Mouse (Mus musculus) lung, embryonic 15.5 days (tissue): ENCODE data around the gene Spc25. TPM values are rescaled to one million over a fixed set of nuclear protein-coding genes. Genes with fewer than 3 reads are reported as not detected.

Experiments
- ATAC-seq: fragments of 200-750 bp; cut with Nextera tagmentation; 2 replicates; pipeline ENCODE4 v1.8.0; 2017; ENCODE audit warnings: moderate number of reproducible peaks, borderline replicate concordance; ENCODE audit not compliant: low FRiP score, low TSS enrichment; ENCODE audit errors: extremely low read depth
- H3K27ac ChIP-seq: fragments of 300-500 bp; sonication (generic); 2 replicates; pipeline ENCODE4 v1.5.1; 2015; ENCODE audit warnings: moderate library complexity, mild to moderate bottlenecking, inconsistent platforms
- H3K27me3 ChIP-seq: fragments of 300-500 bp; sonication (generic); 2 replicates; pipeline ENCODE4 v1.6.1; 2015; ENCODE audit warnings: inconsistent platforms
- H3K36me3 ChIP-seq: fragments of 300-500 bp; sonication (generic); 2 replicates; pipeline ENCODE4 v1.6.1; 2015; ENCODE audit warnings: inconsistent platforms
- H3K4me1 ChIP-seq: fragments of 300-500 bp; sonication (generic); 2 replicates; pipeline ENCODE4 v1.6.1; 2015; ENCODE audit warnings: inconsistent platforms
- H3K4me2 ChIP-seq: fragments of 300-500 bp; sonication (generic); 2 replicates; pipeline ENCODE4 v1.6.1; 2015; ENCODE audit warnings: inconsistent platforms, mild to moderate bottlenecking, moderate library complexity
- H3K4me3 ChIP-seq: fragments of 300-500 bp; sonication (generic); 2 replicates; pipeline ENCODE4 v1.5.1; 2015; ENCODE audit warnings: mild to moderate bottlenecking, inconsistent platforms
- H3K9ac ChIP-seq: fragments of 300-500 bp; sonication (generic); 2 replicates; pipeline ENCODE4 v1.6.1; 2015; ENCODE audit warnings: inconsistent platforms
- H3K9me3 ChIP-seq: fragments of 300-500 bp; sonication (generic); 2 replicates; pipeline ENCODE4 v1.6.1; 2016; ENCODE audit warnings: inconsistent platforms
- WGBS: fragments of 180-500 bp; shearing (Covaris S2); methylation state at CpG from one replicate; pipeline ENCODE4 v1.1.7; 2015; 5-methylcytosine and 5-hydroxymethylcytosine counted together
- polyA plus RNA-seq: library from polyadenylated mRNA; unstranded; fragments of >200 nt; fragmentation: Nextera tagmentation; extraction: Ambion mirVana; gene quantifications from 2 replicates; pipeline ENCODE4 v1.2.1, GENCODE M21; 2015

The Spc25 gene
- polyA plus RNA-seq, 1 experiment from 2014 or later: 183 TPM

DNA sequence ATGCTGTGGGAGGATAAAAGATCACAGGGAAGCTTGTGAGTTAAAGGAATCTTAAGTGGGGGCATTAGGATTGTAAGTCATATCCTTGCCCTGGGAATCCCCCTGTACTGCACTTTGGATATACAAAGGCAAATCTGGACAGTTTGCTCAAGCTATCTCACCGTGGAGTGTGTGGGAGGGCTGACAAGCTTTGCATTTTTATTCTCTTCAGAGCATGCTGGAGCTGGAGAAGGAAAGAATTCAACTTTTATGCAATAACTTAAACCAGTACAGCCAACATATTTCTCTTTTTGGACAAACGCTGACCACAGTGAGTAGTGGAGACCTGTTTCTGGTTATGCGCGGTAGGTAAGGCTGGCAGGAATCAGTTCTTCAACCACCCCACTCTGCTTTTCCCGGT, 30.7 kb downstream of the Spc25 start:
- no peak overlapping the region for H3K27ac ChIP-seq
- 72% methylated on average over 5 of the region's 5 CpGs for WGBS

DNA sequence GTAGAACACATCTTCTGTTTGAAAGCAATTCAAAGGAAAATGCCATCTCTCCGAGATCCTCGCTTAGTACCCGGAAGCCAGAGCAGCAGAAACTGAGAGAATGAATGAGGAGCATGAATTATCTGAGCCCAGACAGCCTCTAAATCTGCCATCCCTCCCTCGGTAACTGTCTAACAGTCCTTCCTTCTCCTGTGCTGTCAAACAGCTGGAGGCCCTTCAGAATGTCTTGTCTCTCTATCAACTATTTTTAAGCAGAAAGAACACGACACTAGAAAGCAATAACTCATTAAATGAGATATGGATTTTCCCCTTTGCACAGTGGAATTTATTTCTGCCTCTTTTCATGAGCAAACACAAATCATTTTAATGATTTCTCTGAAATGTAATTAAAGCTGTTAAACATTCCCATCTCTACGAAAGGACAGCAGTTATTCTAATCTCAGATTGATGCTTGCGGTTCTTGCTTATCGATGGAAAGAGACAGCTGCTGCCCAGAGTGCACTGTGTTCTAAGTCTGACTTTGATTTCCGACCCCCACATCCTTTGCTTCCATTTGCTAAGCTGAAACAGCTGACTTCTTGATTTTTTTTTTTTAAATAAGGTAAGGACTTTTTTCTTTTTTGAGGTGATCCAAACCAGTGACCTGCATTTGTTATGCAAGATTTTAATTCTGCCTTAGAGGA, 35.5 kb downstream of the Spc25 start:
- Histone ChIP-seq H3K9ac (no peak overlapping the region), H3K4me1 (no peaks in the 10 kb centered on the region), H3K9me3 (no peaks in the 10 kb centered on the region), H3K36me3 (no peaks in the 10 kb centered on the region), H3K4me2 (no peak overlapping the region), H3K27me3 (no peaks in the 10 kb centered on the region), H3K4me3 (no peak overlapping the region), H3K27ac (no peak overlapping the region)
- 42% methylated on average over 9 of the region's 9 CpGs for WGBS
- no peak for ATAC-seq

More for the DNA sequence above, 30.7 kb downstream of the Spc25 start:
- ATAC-seq: no peak
- Histone ChIP-seq H3K9me3 (no peaks in the 10 kb centered on the region), H3K9ac (no peak overlapping the region), H3K36me3 (no peaks in the 10 kb centered on the region), H3K27me3 (no peaks in the 10 kb centered on the region), H3K4me3 (no peak overlapping the region), H3K4me1 (no peaks in the 10 kb centered on the region), H3K4me2 (no peak overlapping the region)

DNA sequence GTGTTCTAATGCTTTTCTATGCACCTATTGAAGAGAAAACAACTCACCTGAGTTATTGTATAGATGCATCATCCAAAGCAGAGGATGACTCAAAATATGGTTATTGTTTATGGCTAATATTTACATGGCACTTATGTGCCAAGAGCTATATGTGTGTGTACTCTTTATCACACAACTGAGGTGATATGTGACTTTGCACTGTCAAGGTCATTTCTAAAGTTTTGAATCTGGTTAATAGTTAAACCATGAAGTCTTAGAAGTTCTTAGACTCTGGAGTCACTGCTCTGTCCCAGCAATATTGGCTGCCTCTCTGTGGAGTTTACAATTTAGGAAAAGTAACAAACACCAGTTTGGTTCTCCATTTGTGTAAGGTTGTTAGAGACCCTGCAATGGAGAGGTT, 47.1 kb downstream of the Spc25 start:
- Histone ChIP-seq H3K27me3 (no peaks in the 10 kb centered on the region), H3K27ac (no peak overlapping the region), H3K4me3 (no peak overlapping the region), H3K36me3 (no peaks in the 10 kb centered on the region), H3K4me2 (no peak overlapping the region), H3K9ac (no peak overlapping the region), H3K9me3 (no peaks in the 10 kb centered on the region), H3K4me1 (0 out of 2 replicates have a peak, but pooled peaks cover 6% of the 10 kb centered on the region)
- no peak for ATAC-seq

DNA sequence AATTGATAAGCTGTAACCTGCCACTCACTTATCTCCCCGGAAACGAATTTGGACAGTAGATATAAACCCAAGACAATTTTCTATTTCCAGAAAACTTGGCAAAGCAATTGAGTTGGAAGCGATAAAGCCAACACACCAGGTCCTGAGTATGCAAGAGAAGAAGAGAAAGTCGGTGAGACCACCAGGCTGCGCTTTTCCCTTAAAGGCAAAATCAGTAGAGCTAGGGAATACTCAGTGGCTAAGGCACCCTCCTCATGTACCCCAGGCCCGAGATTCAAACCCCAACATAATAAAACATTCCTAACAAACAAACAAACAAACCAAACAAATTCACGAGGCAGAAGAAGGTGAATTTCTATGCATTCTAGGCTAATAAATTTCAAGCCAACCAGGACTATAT, 49.7 kb downstream of the Spc25 start:
- no peak for ATAC-seq
- H3K9me3 ChIP-seq: no peaks in the 10 kb centered on the region
- no peak overlapping the region for H3K4me2 ChIP-seq
- 50% methylated on average over 7 of the region's 7 CpGs for WGBS
- H3K36me3 ChIP-seq: no peaks in the 10 kb centered on the region
- no peak overlapping the region for H3K27ac ChIP-seq
- H3K4me3 ChIP-seq: no peak overlapping the region
- H3K9ac ChIP-seq: no peak overlapping the region
- 0 out of 2 replicates have a peak, but pooled peaks cover 6% of the 10 kb centered on the region for H3K4me1 ChIP-seq
- no peaks in the 10 kb centered on the region for H3K27me3 ChIP-seq

DNA sequence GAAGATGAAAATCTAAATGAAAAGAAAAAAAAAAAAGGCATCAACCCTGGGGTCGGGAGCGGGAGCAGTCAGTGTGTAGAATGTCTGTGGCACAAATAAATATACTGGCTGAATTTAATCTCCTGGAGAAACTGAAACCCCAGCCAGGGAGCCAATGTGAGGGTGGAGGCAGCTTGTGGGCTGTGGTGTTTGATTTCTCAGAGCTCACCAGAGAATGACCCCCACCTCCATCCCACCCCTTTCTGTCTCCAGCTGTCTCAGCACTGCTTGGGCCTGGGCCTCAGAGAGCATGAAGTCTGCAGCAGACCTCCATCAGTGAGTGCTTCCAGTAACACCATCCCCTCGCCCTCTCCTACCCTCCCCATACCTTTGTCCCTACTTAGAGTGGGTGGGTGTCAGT, 50.1 kb downstream of the Spc25 start:
- H3K27ac ChIP-seq: no peak overlapping the region
- 39% methylated on average over 3 of the region's 3 CpGs for WGBS

DNA sequence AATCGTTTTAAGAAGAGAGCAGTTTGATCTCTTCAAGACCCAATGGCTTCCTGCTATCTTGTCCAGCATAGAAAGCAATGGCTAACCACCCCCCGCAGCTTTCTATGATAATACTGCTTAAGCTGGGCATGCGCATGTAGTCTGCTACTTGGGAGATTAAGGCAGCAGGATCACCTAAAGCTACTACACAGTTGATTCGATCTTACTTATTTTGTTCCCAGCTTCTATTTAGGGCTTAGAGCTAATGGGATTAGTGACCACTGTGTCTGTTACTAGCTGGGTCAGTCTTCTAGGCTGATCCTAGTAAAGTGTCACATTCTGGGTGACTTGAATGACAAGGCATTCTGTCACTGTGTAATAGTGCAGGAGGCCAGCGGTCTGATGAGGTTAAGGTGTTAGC, 55.2 kb downstream of the Spc25 start:
- Histone ChIP-seq H3K9me3 (no peaks in the 10 kb centered on the region), H3K36me3 (no peaks in the 10 kb centered on the region), H3K4me1 (0 out of 2 replicates have a peak, but pooled peaks cover under 1% of the 10 kb centered on the region), H3K27me3 (no peaks in the 10 kb centered on the region), H3K4me3 (no peak overlapping the region), H3K27ac (no peak overlapping the region), H3K9ac (no peak overlapping the region), H3K4me2 (no peak overlapping the region)
- no peak for ATAC-seq
- 74% methylated on average over 5 of the region's 5 CpGs for WGBS

More for the DNA sequence above, 50.1 kb downstream of the Spc25 start:
- no peaks in the 10 kb centered on the region for H3K27me3 ChIP-seq
- H3K9ac ChIP-seq: no peak overlapping the region
- H3K4me3 ChIP-seq: no peak overlapping the region
- ATAC-seq: no peak
- H3K4me1 ChIP-seq: 0 out of 2 replicates have a peak, but pooled peaks cover 6% of the 10 kb centered on the region
- no peak overlapping the region for H3K4me2 ChIP-seq
- no peaks in the 10 kb centered on the region for H3K36me3 ChIP-seq
- no peaks in the 10 kb centered on the region for H3K9me3 ChIP-seq

DNA sequence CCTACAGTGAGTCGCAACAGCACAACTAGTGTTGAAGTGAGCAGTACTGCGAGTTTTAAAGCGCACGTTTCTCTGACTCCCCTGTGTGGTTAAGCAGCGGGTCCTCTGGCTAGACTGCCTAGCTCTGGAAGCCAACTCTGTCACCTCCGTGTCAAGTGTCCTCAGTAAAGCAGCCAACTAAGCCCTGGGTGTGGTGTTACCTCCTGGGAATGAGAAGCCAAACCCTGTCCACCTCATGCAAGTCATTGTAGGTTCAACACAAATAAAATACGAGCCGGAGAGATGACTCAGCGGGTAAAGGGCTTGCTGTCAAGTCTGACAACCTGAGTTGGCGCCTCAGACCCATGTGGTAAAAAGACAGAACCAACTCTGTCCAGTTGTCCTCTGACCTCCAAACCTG, 56.8 kb downstream of the Spc25 start:
- WGBS: 76% methylated on average over 10 of the region's 10 CpGs
- no peak overlapping the region for H3K27ac ChIP-seq

DNA sequence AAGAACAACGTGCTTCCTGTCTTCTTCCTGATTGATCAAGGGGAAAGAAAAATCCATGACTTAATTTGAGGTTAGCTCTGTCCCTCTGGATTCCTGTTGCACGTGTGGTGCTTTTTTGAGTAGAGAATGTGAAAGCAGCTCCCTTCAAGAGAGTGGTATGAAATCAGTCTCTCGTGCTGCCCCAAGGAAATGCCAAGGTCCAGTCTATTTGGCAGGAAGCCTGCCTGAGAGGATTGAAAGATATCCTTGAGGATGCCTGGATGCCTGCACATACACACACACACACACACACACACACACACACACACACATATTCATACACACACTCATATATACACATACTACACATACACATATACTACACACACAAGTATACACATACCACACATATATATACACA, 57.3 kb downstream of the Spc25 start:
- Histone ChIP-seq H3K9me3 (no peaks in the 10 kb centered on the region), H3K4me3 (no peak overlapping the region), H3K27me3 (no peaks in the 10 kb centered on the region), H3K36me3 (no peaks in the 10 kb centered on the region), H3K9ac (no peak overlapping the region), H3K27ac (no peak overlapping the region), H3K4me1 (no peaks in the 10 kb centered on the region), H3K4me2 (no peak overlapping the region)
- 46% methylated on average over 3 of the region's 3 CpGs for WGBS
- ATAC-seq: no peak

More for the DNA sequence above, 56.8 kb downstream of the Spc25 start:
- Histone ChIP-seq H3K27me3 (no peaks in the 10 kb centered on the region), H3K9me3 (no peaks in the 10 kb centered on the region), H3K4me3 (no peak overlapping the region), H3K4me1 (no peaks in the 10 kb centered on the region), H3K36me3 (no peaks in the 10 kb centered on the region), H3K9ac (no peak overlapping the region), H3K4me2 (no peak overlapping the region)
- ATAC-seq: no peak

Other genes with a start within 250 kb of the Spc25 start
- gene Nostrin, start 70.4 kb downstream of the Spc25 start, polyA plus RNA-seq: 15.2 and 16.3 TPM in 2 replicates
- gene G6pc2, start 4.9 kb upstream of the Spc25 start, polyA plus RNA-seq: not detected in 2 replicates
- 0.04 and 0.10 TPM in 2 replicates for gene Abcb11, start 136.4 kb upstream of the Spc25 start, polyA plus RNA-seq
- not detected in 2 replicates for gene Dhrs9, start 174.3 kb upstream of the Spc25 start, polyA plus RNA-seq